Mouse (Mus musculus) common myeloid progenitor, adult 5-6 weeks (primary cell): ENCODE results near the gene Tns4. TPM values are rescaled to one million over a fixed set of nuclear protein-coding genes. Genes with fewer than 3 reads are reported as not detected.

Experiments
- ATAC-seq: replicated peaks from 2 replicates; pipeline ENCODE4 v1.8.0; 2016; ENCODE audit warnings: low read depth, mild to moderate bottlenecking, moderate TSS enrichment, inconsistent platforms; ENCODE audit not compliant: poor library complexity, severe bottlenecking
- total RNA-seq: library from RNA; stranded (forward); fragments of 200-1000, 187-1606 nt; gene quantifications from 2 replicates; pipeline ENCODE4 v1.2.3, GENCODE M21; 2017

Tns4 gene
- total RNA-seq, 1 experiment from 2014 or later: 1.0 TPM

DNA sequence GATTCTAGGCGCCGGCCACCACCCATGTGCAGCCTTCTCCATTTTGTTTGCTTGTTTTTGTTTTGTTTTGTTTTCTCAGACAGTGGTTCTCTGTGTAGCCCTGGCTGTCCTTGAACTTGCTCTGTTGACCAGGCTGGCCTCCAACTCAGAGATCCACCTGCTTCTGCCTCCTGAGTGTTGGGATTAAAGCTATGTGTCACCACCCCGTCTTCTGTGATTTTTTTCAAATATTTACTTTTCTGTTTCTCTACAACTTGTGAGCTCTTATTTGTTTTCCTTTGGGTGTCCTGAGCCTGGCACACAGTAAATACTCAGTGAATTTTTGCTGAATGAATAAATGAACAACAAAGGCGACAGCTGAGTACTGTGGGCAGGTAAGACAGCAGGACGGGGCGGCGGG, 26.4 kb downstream of the Tns4 start:
- ATAC-seq: no peak

- no peak for ATAC-seq
These were observed 28.7 kb downstream of the Tns4 start for GRCm38 (mm10) chr11:99060435-99060834.

- no peak for ATAC-seq
These were observed 33.3 kb downstream of the Tns4 start for GRCm38 (mm10) chr11:99055571-99056452.

- ATAC-seq: no peak
These were observed 34.0 kb downstream of the Tns4 start for GRCm38 (mm10) chr11:99055143-99055542.

DNA sequence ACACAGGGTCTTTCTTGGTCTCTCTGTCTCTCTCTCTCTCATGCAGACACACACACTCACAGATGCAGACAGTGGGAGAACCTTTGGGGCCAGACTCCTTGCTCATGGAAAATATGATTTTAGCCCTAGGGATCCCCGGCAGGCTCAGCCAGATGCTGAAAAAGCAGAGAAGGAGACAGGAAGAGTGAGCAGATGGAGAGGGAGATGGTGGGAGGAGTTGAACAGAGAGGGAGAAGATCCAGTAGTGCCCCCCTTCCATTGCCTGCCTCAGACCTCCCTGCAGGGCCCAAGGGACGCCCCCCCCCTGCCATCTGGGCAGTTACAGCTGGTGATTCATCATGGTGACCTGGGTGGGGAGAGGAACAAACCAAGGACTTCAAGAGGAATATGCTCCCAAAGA, 41.5 kb downstream of the Tns4 start:
- no peak for ATAC-seq

GRCm38 (mm10) chr11:99047120-99047519, 42.0 kb downstream of the Tns4 start:
- no peak for ATAC-seq

DNA sequence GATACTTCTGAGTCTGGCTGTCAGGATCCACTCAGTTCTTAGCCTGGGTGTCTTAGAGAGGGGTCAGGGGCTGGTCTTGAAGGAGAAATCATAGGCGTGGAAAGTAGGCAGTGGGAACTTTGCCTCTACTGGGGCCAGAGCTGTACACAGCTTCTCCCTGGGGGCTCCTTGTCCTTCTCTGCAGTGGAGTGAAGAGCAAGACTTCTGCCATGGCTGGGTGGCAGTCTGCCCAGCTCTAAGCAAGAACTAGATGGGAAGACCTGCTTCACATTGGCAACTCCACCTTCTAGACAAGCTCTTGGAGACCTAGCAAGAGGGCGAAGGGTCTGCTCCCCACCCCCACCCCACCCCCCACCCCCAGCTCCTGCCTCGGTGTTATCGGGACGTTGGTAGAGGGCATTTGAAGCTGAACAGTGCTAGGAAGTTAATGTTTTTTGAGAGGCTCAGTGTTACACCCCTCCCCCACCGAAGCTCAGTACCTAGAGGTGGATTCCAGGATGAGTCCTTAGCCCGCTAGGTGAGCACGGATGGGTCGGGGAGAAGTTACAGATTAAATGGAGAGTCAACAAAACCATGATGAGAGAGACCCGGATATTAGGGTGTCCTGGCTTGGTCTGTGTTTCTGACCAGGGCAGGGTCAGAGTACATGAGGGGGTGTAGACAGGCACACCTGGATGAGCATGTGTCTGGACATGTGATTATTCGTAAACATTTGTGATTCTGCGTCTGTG, 43.8 kb downstream of the Tns4 start:
- no peak for ATAC-seq

GRCm38 (mm10) chr11:99044306-99044705, 44.8 kb downstream of the Tns4 start:
- no peak for ATAC-seq

DNA sequence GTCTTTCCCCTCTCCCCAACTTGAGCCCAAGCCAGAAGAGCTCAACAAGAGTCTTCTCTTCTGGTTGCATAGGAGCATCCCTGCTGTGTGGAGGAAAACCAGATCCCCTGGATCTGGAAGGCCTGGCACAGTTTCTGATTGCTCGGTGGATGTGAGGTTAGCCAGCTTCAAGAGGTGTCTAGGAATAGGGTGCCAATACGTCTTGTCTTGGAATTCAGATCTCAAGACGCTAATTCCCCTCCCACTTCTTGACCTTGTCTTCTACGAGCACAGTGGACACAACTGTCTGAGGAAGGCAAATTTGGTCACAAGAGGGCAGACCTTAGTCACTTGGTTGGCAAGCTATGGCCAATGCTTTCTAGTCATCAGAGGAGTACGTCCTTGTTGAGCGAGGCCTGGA, 45.5 kb downstream of the Tns4 start:
- no peak for ATAC-seq

GRCm38 (mm10) chr11:99042834-99043431, 46.2 kb downstream of the Tns4 start:
- ATAC-seq: peak; percentile 38

GRCm38 (mm10) chr11:99041841-99042780, 47.0 kb downstream of the Tns4 start:
- no peak for ATAC-seq

- ATAC-seq: peak; percentile 13; the same call in 1 of the 2 replicates
These were observed 47.9 kb downstream of the Tns4 start, which contains the start of gene Igfbp4 for GRCm38 (mm10) chr11:99041051-99041729. Gene Igfbp4 (plus strand): TSS chr11:99041244.

GRCm38 (mm10) chr11:99040346-99040974, 48.6 kb downstream of the Tns4 start:
- ATAC-seq: 0 out of 2 replicates have a peak, but pooled peaks have one; percentile 9

- ATAC-seq: peak; percentile 64
These were observed 49.3 kb downstream of the Tns4 start for GRCm38 (mm10) chr11:99039782-99040181.

- no peak for ATAC-seq
These were observed 52.9 kb downstream of the Tns4 start for GRCm38 (mm10) chr11:99036254-99036653.

DNA sequence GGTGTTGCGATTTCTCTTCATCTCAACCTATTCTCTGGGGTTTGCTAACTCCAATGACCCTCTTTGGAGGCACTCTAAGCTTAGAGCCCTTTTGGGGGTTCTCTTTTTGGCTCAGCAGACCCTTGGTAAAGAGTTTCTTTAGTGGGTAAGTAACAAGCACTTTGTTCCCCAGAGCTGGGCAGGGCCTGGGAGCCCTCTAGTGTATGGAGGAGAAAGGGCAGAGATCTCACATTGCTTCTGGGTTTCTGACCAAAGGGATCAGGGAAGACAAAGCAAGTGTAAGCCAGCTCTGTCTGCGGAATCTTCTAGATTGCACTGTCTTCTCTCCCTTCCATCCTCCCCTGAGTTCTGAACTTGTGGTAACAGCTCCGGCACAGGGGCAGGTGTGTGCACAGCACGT, 53.8 kb downstream of the Tns4 start:
- ATAC-seq: peak; percentile 45; the same call in 1 of the 2 replicates

GRCm38 (mm10) chr11:99026899-99027440, 62.1 kb downstream of the Tns4 start:
- ATAC-seq: no peak

DNA sequence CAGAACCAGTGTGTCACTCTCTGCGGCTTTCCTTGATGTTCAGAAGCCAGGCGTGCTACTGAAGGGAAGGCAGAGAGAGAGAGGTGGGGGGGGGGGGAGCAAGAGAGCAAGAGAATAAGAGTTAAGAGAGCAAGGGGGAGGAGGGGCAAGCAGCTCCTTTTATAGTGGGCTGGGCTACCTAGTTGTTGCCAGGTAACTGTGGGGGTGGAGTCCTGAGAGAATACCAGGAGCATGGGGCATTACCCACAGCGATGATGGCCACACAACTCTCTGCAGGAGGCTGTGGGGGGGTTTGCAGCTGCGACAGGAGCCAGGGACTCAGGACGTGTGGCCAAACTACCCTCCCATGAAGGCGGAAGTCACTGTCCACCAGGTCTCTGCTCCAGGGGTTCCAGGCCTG, 63.2 kb downstream of the Tns4 start:
- ATAC-seq: no peak
